Mouse (Mus musculus) embryonic fibroblast, embryonic 13.5 days (primary cell): Measurements from ENCODE around the gene Eif2b3. TPM values are rescaled to one million over a fixed set of nuclear protein-coding genes. Genes with fewer than 3 reads are reported as not detected.

Experiments used
- H3K27ac ChIP-seq: 2 replicates; pipeline ENCODE4 v1.5.1; 2012; ENCODE audit warnings: low read length, control low read depth, inconsistent platforms; ENCODE audit not compliant: insufficient read depth
- H3K4me1 ChIP-seq: 2 replicates; pipeline ENCODE4 v1.6.1; 2011; ENCODE audit warnings: low read length; ENCODE audit not compliant: control insufficient read depth, insufficient read depth
- H3K4me3 ChIP-seq: 2 replicates; pipeline ENCODE4 v1.5.1; 2011; ENCODE audit warnings: mild to moderate bottlenecking, control low read depth, low read length; ENCODE audit not compliant: insufficient read depth
- CTCF ChIP-seq: IDR thresholded peaks from 2 replicates; pipeline ENCODE4 v1.5.1; 2011; ENCODE audit warnings: mild to moderate bottlenecking, control low read depth, low read length, moderate library complexity, borderline replicate concordance; ENCODE audit not compliant: insufficient read depth
- POLR2A ChIP-seq: IDR thresholded peaks from 2 replicates; pipeline ENCODE4 v1.6.1; 2011; ENCODE audit warnings: low read depth, mild to moderate bottlenecking, control low read depth, low read length, moderate library complexity
- polyA plus RNA-seq: library from polyadenylated mRNA; stranded (reverse); fragments of >200 nt; gene quantifications from 2 replicates; pipeline ENCODE4 v1.2.4, GENCODE M21; 2011; ENCODE audit warnings: low read depth; ENCODE audit not compliant: missing spikeins, insufficient read length

The Eif2b3 gene
- polyA plus RNA-seq, 1 experiment = 34.1 TPM

GRCm38 (mm10) chr4:117107813-117108523 lies 88.8 kb downstream of the Eif2b3 start:
- no peak overlapping the region for H3K27ac ChIP-seq
- TF ChIP-seq CTCF = no peak
- TF ChIP-seq POLR2A = no peak
- no peak overlapping the region for H3K4me3 ChIP-seq
- H3K4me1 ChIP-seq = no peaks in the 10 kb centered on the region

GRCm38 (mm10) chr4:117108524-117108849 lies 89.3 kb downstream of the Eif2b3 start:
- Histone ChIP-seq H3K4me3 (no peak overlapping the region), H3K4me1 (no peaks in the 10 kb centered on the region), H3K27ac (no peak overlapping the region)
- TF ChIP-seq POLR2A (no peak), CTCF (no peak)

GRCm38 (mm10) chr4:117109330-117109729 lies 90.1 kb downstream of the Eif2b3 start:
- TF ChIP-seq POLR2A (no peak), CTCF (no peak)
- Histone ChIP-seq H3K4me3 (no peak overlapping the region), H3K4me1 (no peaks in the 10 kb centered on the region), H3K27ac (no peak overlapping the region)

GRCm38 (mm10) chr4:117110249-117110648 lies 91.0 kb downstream of the Eif2b3 start:
- no peaks in the 10 kb centered on the region for H3K4me1 ChIP-seq
- H3K27ac ChIP-seq = no peak overlapping the region
- TF ChIP-seq CTCF (no peak), POLR2A (no peak)
- H3K4me3 ChIP-seq = no peak overlapping the region

- TF ChIP-seq POLR2A (no peak), CTCF (no peak)
- H3K27ac ChIP-seq = no peak overlapping the region
- H3K4me3 ChIP-seq = no peak overlapping the region
- no peaks in the 10 kb centered on the region for H3K4me1 ChIP-seq
Observed at GRCm38 (mm10) chr4:117110985-117111384, 91.8 kb downstream of the Eif2b3 start.

GRCm38 (mm10) chr4:117113237-117113636 lies 94.0 kb downstream of the Eif2b3 start:
- Histone ChIP-seq H3K4me3 (no peak overlapping the region), H3K27ac (no peak overlapping the region), H3K4me1 (no peaks in the 10 kb centered on the region)
- TF ChIP-seq POLR2A (no peak), CTCF (no peak)

- TF ChIP-seq CTCF (no peak), POLR2A (no peak)
- Histone ChIP-seq H3K4me1 (no peaks in the 10 kb centered on the region), H3K4me3 (no peak overlapping the region)
Observed at GRCm38 (mm10) chr4:117115592-117115991, 96.4 kb downstream of the Eif2b3 start.

GRCm38 (mm10) chr4:117117931-117118330 lies 98.7 kb downstream of the Eif2b3 start:
- Histone ChIP-seq H3K4me3 (no peak overlapping the region), H3K4me1 (no peaks in the 10 kb centered on the region), H3K27ac (no peak overlapping the region)
- no peak for TF ChIP-seq CTCF
- TF ChIP-seq POLR2A = no peak

More at GRCm38 (mm10) chr4:117115592-117115991, 96.4 kb downstream of the Eif2b3 start:
- H3K27ac ChIP-seq = no peak overlapping the region

GRCm38 (mm10) chr4:117119636-117120035 lies 100.4 kb downstream of the Eif2b3 start:
- TF ChIP-seq POLR2A (no peak), CTCF (no peak)
- H3K4me3 ChIP-seq = peak overlapping the region; percentile 32
- no peaks in the 10 kb centered on the region for H3K4me1 ChIP-seq
- peak overlapping the region; percentile 78 for H3K27ac ChIP-seq

- Histone ChIP-seq H3K27ac (peak overlapping the region; percentile 78), H3K4me1 (no peaks in the 10 kb centered on the region), H3K4me3 (peak overlapping the region; percentile 32)
- no peak for TF ChIP-seq POLR2A
- TF ChIP-seq CTCF = no peak
Observed at GRCm38 (mm10) chr4:117120052-117120444, 100.8 kb downstream of the Eif2b3 start.
